Mouse (Mus musculus) CH12.LX (cell line): ENCODE measurements at regions not wholly inside any gene's neighbourhood (a gene's known extent, or its start where the extent isn't known, plus 50 kb on each side); places are given as distances from the start of the nearest gene placed in this dataset.

Experiments used
- DNase-seq: peaks from one replicate; pipeline ENCODE4 v3.0.0-alpha.2; 2013; ENCODE audit errors: extremely low read depth
- H3K27ac ChIP-seq: 2 replicates; pipeline ENCODE4 v1.5.1; 2012; ENCODE audit warnings: low read depth, mild to moderate bottlenecking, control low read depth, moderate library complexity; ENCODE audit not compliant: insufficient read depth
- H3K27me3 ChIP-seq: replicated peaks from 2 replicates; pipeline ENCODE3; 2012; ENCODE audit warnings: inconsistent platforms
- H3K36me3 ChIP-seq, 2 experiments: replicated peaks in 1 of 2; 2 replicates each; pipeline versions ENCODE3 to v1.6.1; 2012; ENCODE audit warnings: inconsistent platforms in 1 of 2, low read length in 1 of 2, mild to moderate bottlenecking in 1 of 2, mixed read lengths in 1 of 2, moderate library complexity in 1 of 2; ENCODE audit not compliant: control insufficient read depth in 1 of 2, insufficient read depth in 1 of 2
- H3K4me1 ChIP-seq, 2 experiments: 2 replicates each; pipeline ENCODE4 v1.6.1; 2012; ENCODE audit warnings: inconsistent platforms in 1 of 2, moderate library complexity in 1 of 2; ENCODE audit not compliant: insufficient read depth in 2 of 2, control insufficient read depth in 1 of 2
- H3K4me2 ChIP-seq: 2 replicates; pipeline ENCODE4 v1.6.1; 2012; ENCODE audit warnings: low read depth, mild to moderate bottlenecking, control low read depth; ENCODE audit not compliant: poor library complexity, insufficient read depth, severe bottlenecking
- H3K4me3 ChIP-seq, 3 experiments: fragments of 150-350 bp in 1 of 3; sonication (generic) in 1 of 3; replicated peaks in 1 of 3; 2 replicates each; pipeline versions ENCODE3 to v1.5.1; 2011 to 2012; ENCODE audit warnings: low read depth in 2 of 3, low read length in 2 of 3, mild to moderate bottlenecking in 2 of 3, moderate library complexity in 2 of 3, control low read depth in 1 of 3, improper control_type of control experiment in 1 of 3, inconsistent platforms in 1 of 3, mixed read lengths in 1 of 3; ENCODE audit not compliant: poor library complexity in 1 of 3
- H3K79me2 ChIP-seq: replicated peaks from 2 replicates; pipeline ENCODE4 v1.6.1; 2012; ENCODE audit warnings: mild to moderate bottlenecking, moderate library complexity; ENCODE audit not compliant: control insufficient read depth, poor library complexity, insufficient read depth, severe bottlenecking; ENCODE audit errors: extremely low read depth
- H3K9ac ChIP-seq: 2 replicates; pipeline ENCODE4 v1.6.1; 2012; ENCODE audit warnings: low read depth, mild to moderate bottlenecking, control low read depth, moderate library complexity; ENCODE audit not compliant: insufficient read depth
- H3K9me3 ChIP-seq: replicated peaks from 2 replicates; pipeline ENCODE3; 2012; ENCODE audit warnings: low read length, inconsistent platforms, mixed read lengths
- CTCF ChIP-seq, 2 experiments: IDR thresholded peaks in 1 of 2; conservative IDR thresholded peaks in 1 of 2; 2 replicates each; pipeline ENCODE4 v1.5.1; 2011 to 2012; ENCODE audit warnings: low read depth in 2 of 2, low read length in 2 of 2, improper control_type of control experiment in 1 of 2, inconsistent platforms in 1 of 2, mild to moderate bottlenecking in 1 of 2, moderate library complexity in 1 of 2
- E2F4 ChIP-seq: IDR thresholded peaks from 2 replicates; pipeline ENCODE4 v1.6.1; 2011; ENCODE audit warnings: low read depth, low read length, improper control_type of control experiment; ENCODE audit not compliant: insufficient replicate concordance
- IRF4 ChIP-seq: IDR thresholded peaks from 2 replicates; pipeline ENCODE4 v1.6.1; 2014; ENCODE audit warnings: low read depth, mild to moderate bottlenecking, inconsistent platforms, low read length, improper control_type of control experiment
- JUND ChIP-seq: conservative IDR thresholded peaks from 2 replicates; pipeline ENCODE4 v1.6.1; 2011; ENCODE audit warnings: low read depth, low read length, improper control_type of control experiment
- KAT2A ChIP-seq: IDR thresholded peaks from 2 replicates; pipeline ENCODE4 v1.6.1; 2012; ENCODE audit warnings: low read length, improper control_type of control experiment, inconsistent platforms; ENCODE audit not compliant: insufficient replicate concordance
- MAFK ChIP-seq: IDR thresholded peaks from 2 replicates; pipeline ENCODE4 v1.6.1; 2011; ENCODE audit warnings: low read length, improper control_type of control experiment; ENCODE audit not compliant: insufficient replicate concordance
- MAZ ChIP-seq: IDR thresholded peaks from 2 replicates; pipeline ENCODE4 v1.6.1; 2012; ENCODE audit warnings: low read depth, mild to moderate bottlenecking, inconsistent platforms, low read length, improper control_type of control experiment, moderate library complexity
- MEF2A ChIP-seq: IDR thresholded peaks from 2 replicates; pipeline ENCODE4 v1.6.1; 2014; ENCODE audit warnings: low read depth, mild to moderate bottlenecking, inconsistent platforms, low read length, improper control_type of control experiment, borderline replicate concordance
- MXI1 ChIP-seq: IDR thresholded peaks from 2 replicates; pipeline ENCODE4 v1.6.1; 2011; ENCODE audit warnings: mild to moderate bottlenecking, low read depth, low read length, improper control_type of control experiment
- PAX5 ChIP-seq: IDR thresholded peaks from 2 replicates; pipeline ENCODE4 v1.6.1; 2012; ENCODE audit warnings: low read length, inconsistent platforms, mixed read lengths
- POLR2AphosphoS2 ChIP-seq: IDR thresholded peaks from 2 replicates; pipeline ENCODE4 v1.6.1; 2011; ENCODE audit warnings: low read depth, low read length, improper control_type of control experiment
- SIN3A ChIP-seq: IDR thresholded peaks from 2 replicates; pipeline ENCODE4 v1.6.1; 2012; ENCODE audit warnings: low read length, improper control_type of control experiment, inconsistent platforms
- TBP ChIP-seq: conservative IDR thresholded peaks from 2 replicates; pipeline ENCODE4 v1.6.1; 2011; ENCODE audit warnings: low read depth, low read length, improper control_type of control experiment
- ZC3H11A ChIP-seq: IDR thresholded peaks from 2 replicates; pipeline ENCODE4 v1.6.1; 2012; ENCODE audit warnings: low read depth, mild to moderate bottlenecking, inconsistent platforms, low read length, improper control_type of control experiment
- ZKSCAN1 ChIP-seq: IDR thresholded peaks from 2 replicates; pipeline ENCODE4 v1.6.1; 2012; ENCODE audit warnings: low read depth, inconsistent platforms, low read length, improper control_type of control experiment, borderline replicate concordance
- dilution Hi-C: fragments of 300-500 bp; cut with MboI; formaldehyde crosslinking; loops from 2 replicates; pipeline ENCODE4 v1.14.3; 2020; ENCODE audit warnings: low sequenced_read_pairs; ENCODE audit not compliant: extremely low pct_unique_long_range_greater_than_20kb, extremely low pct_ligation_motif_present
- in situ Hi-C: fragments of 300-500 bp; cut with MboI; formaldehyde crosslinking; loops from 3 replicates; pipeline ENCODE4 v1.14.3; 2019; ENCODE audit warnings: low sequenced_read_pairs, low pct_ligation_motif_present, low pct_unique_long_range_greater_than_20kb, mixed read lengths

- Histone ChIP-seq H3K9me3 (no peaks in the 10 kb centered on the region), H3K79me2 (no peaks in the 10 kb centered on the region), H3K4me1 (no peaks in the 10 kb centered on the region), H3K36me3 (no peaks in the 10 kb centered on the region), H3K27ac (no peak overlapping the region), H3K9ac (no peak overlapping the region), H3K4me2 (no peak overlapping the region), H3K4me3 (no peak overlapping the region), H3K27me3 (no peaks in the 10 kb centered on the region)
- DNase-seq, result no peak
- dilution Hi-C loops, result no loop called here
- no peak for TF ChIP-seq POLR2AphosphoS2
- TF ChIP-seq TBP, result no peak
- TF ChIP-seq JUND, result no peak
- TF ChIP-seq MAFK, result no peak
- TF ChIP-seq ZC3H11A, result no peak
- TF ChIP-seq CTCF (conservative IDR thresholded peaks at IDR 0.05 in 1 of 2, IDR thresholded peaks at IDR 0.05 in 1 of 2; ENCODE audit: low read depth in 2 of 2, low read length in 2 of 2), result no peak
- no peak for TF ChIP-seq PAX5
- TF ChIP-seq E2F4, result no peak
- no peak for TF ChIP-seq MAZ
- TF ChIP-seq KAT2A, result no peak
- no peak for TF ChIP-seq SIN3A
- no peak for TF ChIP-seq MEF2A
- no peak for TF ChIP-seq IRF4
- TF ChIP-seq ZKSCAN1, result no peak
- no peak for TF ChIP-seq MXI1
- in situ Hi-C loops, result no loop called here
Measured at GRCm38 (mm10) chr12:119881744-119882143, 63.9 kb upstream of the Tmem196 start.

- no peak for TF ChIP-seq KAT2A
- TF ChIP-seq, all 38 proteins: peak for 0
- no peak overlapping the region for H3K4me3 ChIP-seq
- no peaks in the 10 kb centered on the region for H3K27me3 ChIP-seq
- H3K27ac ChIP-seq, result no peak overlapping the region
- no peaks in the 10 kb centered on the region for H3K36me3 ChIP-seq
- DNase-seq, result no peak
- dilution Hi-C loops (no loop called here), in situ Hi-C loops (no loop called here)
- no peaks in the 10 kb centered on the region for H3K79me2 ChIP-seq
- no peak overlapping the region for H3K9ac ChIP-seq
- no peaks in the 10 kb centered on the region for H3K4me1 ChIP-seq
- H3K9me3 ChIP-seq, result no peaks in the 10 kb centered on the region
- no peak overlapping the region for H3K4me2 ChIP-seq
Measured at GRCm38 (mm10) chr12:119890030-119890429, 55.6 kb upstream of the Tmem196 start.
